Mouse (Mus musculus) ovary, postnatal 36 days (tissue): ENCODE data around the gene Olfr1314.

Source experiments
- DNase-seq: peaks from one replicate; pipeline ENCODE4 v3.0.0; 2022; ENCODE audit warnings: low spot score, mixed read lengths

The Olfr1314 gene

DNA sequence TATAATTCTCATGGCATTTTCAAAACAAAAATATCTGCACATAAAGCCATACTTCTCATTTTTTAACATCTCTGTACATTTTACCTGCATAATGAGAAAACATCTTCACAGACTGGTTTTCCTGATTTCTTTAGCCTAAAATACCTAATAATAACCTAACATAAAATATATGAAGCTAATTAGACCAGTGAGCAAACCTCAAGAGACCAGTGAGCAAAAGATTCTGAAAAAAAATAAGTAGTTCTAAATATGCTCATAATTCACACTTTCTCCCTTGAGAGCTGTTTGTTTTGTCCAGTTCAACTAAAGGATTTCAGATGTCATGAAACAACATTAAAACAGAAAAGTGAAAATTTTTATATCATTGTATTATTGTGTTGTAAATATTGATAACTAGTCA lies at the start of gene Olfr1314:
TSS of gene Olfr1314 (minus strand) at position 101 of the 400 bp plus-strand sequence.
- no peak for DNase-seq

DNA sequence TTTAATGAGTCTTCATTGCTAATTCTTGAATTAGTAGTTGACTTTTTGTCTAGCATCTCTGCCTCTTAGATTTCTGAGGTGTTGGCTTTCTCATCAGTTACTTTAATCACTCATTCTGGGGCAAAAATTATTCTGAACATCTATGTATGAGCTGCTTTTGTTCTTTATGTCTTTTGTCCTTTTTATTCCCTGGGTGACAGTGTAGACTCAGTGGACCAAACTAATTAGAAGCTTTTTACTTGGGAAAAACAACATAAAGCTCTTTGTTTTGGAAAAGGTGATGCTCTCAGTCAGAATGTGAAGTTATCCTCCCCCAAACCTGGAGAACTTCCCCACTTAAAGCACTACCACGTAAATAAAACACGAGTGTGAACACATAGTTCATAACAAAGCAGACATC lies 43.4 kb upstream of the Olfr1314 start, which contains the start of gene Olfr1317:
TSS of gene Olfr1317 (plus strand) at position 301 of the 400 bp plus-strand sequence.
- DNase-seq: no peak

DNA sequence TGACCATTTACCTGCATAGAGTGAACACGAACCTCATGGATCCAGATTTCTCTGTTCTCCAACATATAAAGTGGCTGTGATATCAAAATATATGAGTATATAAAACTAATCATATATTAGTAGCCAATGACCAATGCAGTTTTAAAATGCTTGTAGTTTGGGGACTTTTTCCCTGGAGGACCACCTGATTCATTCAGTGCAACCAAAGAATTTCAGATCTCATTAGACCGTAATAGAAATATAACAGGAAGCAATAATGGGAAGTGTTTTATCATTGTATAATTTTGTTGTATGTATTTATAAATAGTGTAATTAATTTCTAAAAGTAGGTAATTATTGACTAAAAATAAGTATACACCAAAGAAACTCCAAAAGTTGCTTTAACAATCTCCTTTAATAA lies 38.3 kb upstream of the Olfr1314 start, which contains the start of gene Olfr1316:
TSS of gene Olfr1316 (minus strand) at position 101 of the 400 bp plus-strand sequence.
- no peak for DNase-seq

DNA sequence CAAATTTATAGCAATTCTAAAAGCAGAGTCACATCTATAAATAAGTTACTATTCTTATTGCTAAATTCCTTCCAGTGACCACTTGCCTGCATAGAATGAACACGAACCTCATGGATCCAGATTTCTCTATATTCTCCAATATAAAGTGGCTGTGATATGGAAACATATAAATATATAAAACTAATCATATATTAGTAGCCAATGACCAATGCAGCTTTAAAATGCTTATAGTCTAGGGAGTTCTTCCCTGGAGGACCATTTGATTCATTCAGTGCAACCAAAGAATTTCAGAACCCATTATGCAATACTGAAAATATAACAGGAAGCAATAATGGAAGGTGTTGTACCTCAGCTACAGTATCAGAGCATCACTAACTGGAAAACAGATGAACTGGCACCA lies 18.8 kb upstream of the Olfr1314 start, which contains the start of gene Olfr1315-ps1:
TSS of gene Olfr1315-ps1 (minus strand) at position 101 of the 400 bp plus-strand sequence.
- DNase-seq: no peak

DNA sequence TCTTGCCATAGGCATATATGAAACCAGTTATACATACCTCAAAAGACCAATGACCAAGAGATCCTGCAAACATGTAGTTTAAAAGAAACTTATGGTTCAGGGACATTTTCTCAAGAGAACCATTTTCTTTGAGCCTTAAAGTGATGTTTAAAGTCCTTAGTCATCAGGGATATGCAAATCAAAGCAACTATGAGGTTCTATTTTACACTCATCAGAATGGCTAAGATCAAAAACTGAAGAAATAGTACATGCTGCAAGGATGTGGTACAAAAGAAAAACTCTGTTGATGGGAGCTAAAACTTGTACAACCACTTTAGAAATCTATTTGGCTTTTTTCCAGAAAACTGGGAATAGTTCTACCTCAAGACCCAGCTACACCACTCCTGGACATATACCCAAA lies 18.8 kb downstream of the Olfr1314 start, which contains the start of gene Olfr1313:
TSS of gene Olfr1313 (minus strand) at position 101 of the 400 bp plus-strand sequence.
- no peak for DNase-seq

DNA sequence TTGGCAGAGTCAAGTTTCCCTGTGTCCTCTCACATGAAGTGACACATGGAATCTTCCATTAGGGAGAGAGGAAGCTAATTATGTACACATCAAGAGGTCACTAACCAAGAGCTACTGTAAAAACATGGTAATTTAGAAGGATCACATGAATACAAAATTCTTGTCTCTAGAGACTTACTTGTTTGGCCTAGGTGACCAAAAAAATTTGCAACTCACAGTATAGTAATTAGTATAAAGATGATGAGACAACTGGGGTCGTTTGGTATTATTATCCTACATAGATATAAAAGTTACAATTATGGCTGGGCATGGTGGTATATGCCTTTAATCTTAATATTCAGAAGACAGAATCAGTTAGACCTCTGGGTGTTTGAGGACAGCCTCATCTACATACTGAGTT lies 46.4 kb downstream of the Olfr1314 start, which contains the start of gene Olfr1312:
TSS of gene Olfr1312 (minus strand) at position 101 of the 400 bp plus-strand sequence.
- no peak for DNase-seq
